Mouse (Mus musculus) heart, adult 2 months (tissue): ENCODE results near the gene Slc39a2.

Experiments used
- CTCF ChIP-seq: fragments of 200-600 bp; IDR thresholded peaks from 2 replicates; pipeline ENCODE4 v1.8.1; 2022; ENCODE audit warnings: antibody characterized with exemption, mild to moderate bottlenecking, moderate library complexity
- EP300 ChIP-seq: fragments of 200-500 bp; IDR thresholded peaks from 2 replicates; pipeline ENCODE4 v1.6.1; 2011; ENCODE audit warnings: low read depth, low read length, control low read depth; ENCODE audit not compliant: insufficient read depth
- POLR2A ChIP-seq: fragments of 200-500 bp; IDR thresholded peaks from 2 replicates; pipeline ENCODE4 v1.6.1; 2011; ENCODE audit warnings: mild to moderate bottlenecking, low read depth, low read length, control low read depth; ENCODE audit not compliant: insufficient read depth

DNA sequence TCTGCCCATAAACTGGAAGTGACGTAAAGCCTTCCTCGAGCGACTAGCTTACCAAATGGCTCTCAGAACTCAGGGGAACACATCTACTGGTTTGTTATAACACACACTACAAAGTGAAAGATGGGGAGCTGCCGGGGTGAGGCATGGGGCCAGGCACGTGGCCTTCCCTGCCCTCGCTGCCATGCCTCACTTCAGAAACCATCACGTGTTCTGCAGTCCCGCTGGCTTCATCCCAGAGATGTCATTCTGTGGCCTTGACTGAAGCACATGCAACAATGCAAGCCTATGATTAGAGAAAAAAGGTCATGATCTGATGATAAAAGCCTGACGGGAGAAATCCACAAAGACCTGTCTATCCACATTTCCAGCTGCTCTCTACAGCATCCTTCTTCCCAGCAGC is 20.9 kb upstream of the Slc39a2 start:
- TF ChIP-seq CTCF (no peak), POLR2A (no peak), EP300 (no peak)
